Mouse (Mus musculus) MEL (cell line): Measurements from ENCODE around the gene Slc41a1. TPM values are rescaled to one million over a fixed set of nuclear protein-coding genes. Genes with fewer than 3 reads are reported as not detected.
A peak's percentile ranks its signal among the peaks of the same experiment; 100 is the strongest.

ENCODE experiments used
- DNase-seq: peaks from one replicate; pipeline ENCODE4 v3.0.0; 2011; ENCODE audit warnings: low read depth, low spot score
- H3K27ac ChIP-seq: 2 replicates; pipeline ENCODE4 v1.5.1; 2012; ENCODE audit warnings: low read depth, mild to moderate bottlenecking, control low read depth, low read length, moderate library complexity; ENCODE audit not compliant: control insufficient read depth
- H3K27me3 ChIP-seq, 2 experiments: fragments of 150-350 bp in 1 of 2; sonication (generic) in 1 of 2; 2 replicates each; pipeline ENCODE4 v1.6.1; 2012; ENCODE audit warnings: low read length in 2 of 2, mild to moderate bottlenecking in 2 of 2, improper control_type of control experiment in 1 of 2, moderate library complexity in 1 of 2; ENCODE audit not compliant: insufficient read depth in 2 of 2, control insufficient read depth in 1 of 2
- H3K36me3 ChIP-seq, 2 experiments: 2 replicates each; pipeline ENCODE4 v1.6.1; 2012 to 2014; ENCODE audit warnings: low read length in 2 of 2, improper control_type of control experiment in 1 of 2, inconsistent platforms in 1 of 2, mild to moderate bottlenecking in 1 of 2; ENCODE audit not compliant: insufficient read depth in 2 of 2, control insufficient read depth in 1 of 2
- H3K4me1 ChIP-seq, 2 experiments: fragments of 150-350 bp in 1 of 2; sonication (generic) in 1 of 2; 2 replicates each; pipeline ENCODE4 v1.6.1; 2012; ENCODE audit warnings: low read length in 2 of 2, improper control_type of control experiment in 1 of 2, mild to moderate bottlenecking in 1 of 2; ENCODE audit not compliant: insufficient read depth in 2 of 2, control insufficient read depth in 1 of 2
- H3K4me3 ChIP-seq, 2 experiments: fragments of 150-350 bp in 1 of 2; sonication (generic) in 1 of 2; 2 replicates each; pipeline ENCODE4 v1.5.1; 2012; ENCODE audit warnings: low read depth in 2 of 2, low read length in 2 of 2, mild to moderate bottlenecking in 2 of 2, moderate library complexity in 2 of 2, control low read depth in 1 of 2, improper control_type of control experiment in 1 of 2; ENCODE audit not compliant: control insufficient read depth in 1 of 2, insufficient read depth in 1 of 2
- H3K79me2 ChIP-seq: 2 replicates; pipeline ENCODE4 v1.6.1; 2012; ENCODE audit warnings: mild to moderate bottlenecking, low read length, moderate library complexity; ENCODE audit not compliant: control insufficient read depth, poor library complexity, insufficient read depth
- H3K9ac ChIP-seq: 2 replicates; pipeline ENCODE4 v1.6.1; 2012; ENCODE audit warnings: low read depth, mild to moderate bottlenecking, control low read depth, low read length, moderate library complexity; ENCODE audit not compliant: control insufficient read depth, poor library complexity, severe bottlenecking
- H3K9me3 ChIP-seq: fragments of 150-350 bp; sonication (generic); replicated peaks from 2 replicates; pipeline ENCODE4 v1.6.1; 2012; ENCODE audit warnings: mild to moderate bottlenecking, low read length, improper control_type of control experiment, moderate library complexity; ENCODE audit not compliant: insufficient read depth
- CHD1 ChIP-seq: IDR thresholded peaks from 2 replicates; pipeline ENCODE4 v1.6.1; 2012; ENCODE audit warnings: low read depth, mild to moderate bottlenecking, inconsistent platforms, low read length, improper control_type of control experiment
- E2F4 ChIP-seq: IDR thresholded peaks from 2 replicates; pipeline ENCODE4 v1.6.1; 2011; ENCODE audit warnings: low read depth, low read length, improper control_type of control experiment, borderline replicate concordance
- ELF1 ChIP-seq: IDR thresholded peaks from 2 replicates; pipeline ENCODE4 v1.6.1; 2014; ENCODE audit warnings: low read depth, mild to moderate bottlenecking, inconsistent platforms, low read length, improper control_type of control experiment, moderate library complexity
- GABPA ChIP-seq: IDR thresholded peaks from 2 replicates; pipeline ENCODE4 v1.6.1; 2012; ENCODE audit warnings: low read depth, mild to moderate bottlenecking, inconsistent platforms, low read length, improper control_type of control experiment, moderate library complexity
- HCFC1 ChIP-seq: IDR thresholded peaks from 2 replicates; pipeline ENCODE4 v1.6.1; 2012; ENCODE audit warnings: low read depth, mild to moderate bottlenecking, inconsistent platforms, low read length, improper control_type of control experiment, moderate library complexity
- MAFK ChIP-seq: IDR thresholded peaks from 2 replicates; pipeline ENCODE4 v1.6.1; 2011; ENCODE audit warnings: low read depth, mild to moderate bottlenecking, low read length, improper control_type of control experiment, borderline replicate concordance
- MAZ ChIP-seq: IDR thresholded peaks from 2 replicates; pipeline ENCODE4 v1.6.1; 2012; ENCODE audit warnings: low read depth, mild to moderate bottlenecking, inconsistent platforms, low read length, improper control_type of control experiment
- MXI1 ChIP-seq: IDR thresholded peaks from 2 replicates; pipeline ENCODE4 v1.6.1; 2011; ENCODE audit warnings: mild to moderate bottlenecking, low read depth, low read length, improper control_type of control experiment
- RAD21 ChIP-seq: IDR thresholded peaks from 2 replicates; pipeline ENCODE4 v1.6.1; 2011; ENCODE audit warnings: mild to moderate bottlenecking, low read depth, low read length, improper control_type of control experiment
- RCOR1 ChIP-seq: IDR thresholded peaks from 2 replicates; pipeline ENCODE4 v1.6.1; 2012; ENCODE audit warnings: low read depth, mild to moderate bottlenecking, inconsistent platforms, low read length, improper control_type of control experiment
- SMC3 ChIP-seq: IDR thresholded peaks from 2 replicates; pipeline ENCODE4 v1.6.1; 2011; ENCODE audit warnings: low read depth, low read length, improper control_type of control experiment
- TAL1 ChIP-seq: IDR thresholded peaks from 2 replicates; pipeline ENCODE4 v1.6.1; 2012; ENCODE audit warnings: mild to moderate bottlenecking, inconsistent platforms, low read length, moderate library complexity, mixed read lengths
- UBTF ChIP-seq: IDR thresholded peaks from 2 replicates; pipeline ENCODE4 v1.6.1; 2012; ENCODE audit warnings: low read depth, mild to moderate bottlenecking, inconsistent platforms, low read length, improper control_type of control experiment, moderate library complexity, borderline replicate concordance; ENCODE audit not compliant: insufficient read depth
- USF2 ChIP-seq, 2 experiments: IDR thresholded peaks; 2 replicates each; pipeline ENCODE4 v1.6.1; 2011 to 2012; ENCODE audit warnings: improper control_type of control experiment in 2 of 2, low read length in 2 of 2, borderline replicate concordance in 1 of 2, inconsistent platforms in 1 of 2, low read depth in 1 of 2, mild to moderate bottlenecking in 1 of 2; ENCODE audit not compliant: insufficient read depth in 1 of 2
- ZMIZ1 ChIP-seq: IDR thresholded peaks from 2 replicates; pipeline ENCODE4 v1.6.1; 2012; ENCODE audit warnings: low read depth, mild to moderate bottlenecking, inconsistent platforms, low read length, improper control_type of control experiment, moderate library complexity
- ZNF384 ChIP-seq: IDR thresholded peaks from 2 replicates; pipeline ENCODE4 v1.6.1; 2012; ENCODE audit warnings: low read depth, mild to moderate bottlenecking, inconsistent platforms, low read length, improper control_type of control experiment
- polyA plus RNA-seq, 2 experiments: library from polyadenylated mRNA; stranded (reverse) in 1 of 2; unstranded in 1 of 2; fragments of >175 nt in 1 of 2; fragments of >200 nt in 1 of 2; gene quantifications; 2 replicates each; pipeline versions ENCODE4 v1.2.1 to v1.2.4; 2012; ENCODE audit warnings: low replicate concordance in 2 of 2, low read depth in 1 of 2; ENCODE audit not compliant: insufficient read length in 2 of 2, insufficient read depth in 1 of 2, missing spikeins in 1 of 2
- total RNA-seq: library from RNA; depleted of rRNA; stranded (reverse); fragments of 300-350 nt; gene quantifications from 2 replicates; pipeline ENCODE4 v1.2.3, GENCODE M21; 2012

Gene Slc41a1
- total and polyA plus RNA-seq, 3 experiments: 3.4 to 8.3 TPM; not detected in 1

- Histone ChIP-seq H3K36me3 (peaks cover 0 to 8% of the 10 kb centered on the region in 2 experiments; a peak in 2 of 4 replicates), H3K79me2 (peaks cover 9% of the 10 kb centered on the region), H3K27ac (no peak overlapping the region), H3K4me1 (peaks cover 0 to 10% of the 10 kb centered on the region in 2 experiments; a peak in 3 of 4 replicates), H3K27me3 (no peaks in the 10 kb centered on the region), H3K9me3 (no peaks in the 10 kb centered on the region), H3K4me3 (peak overlapping the region; percentile 60 to 97), H3K9ac (peak overlapping the region; percentile 87)
- peak; percentile 48 for DNase-seq
- TF ChIP-seq HCFC1: no peak
- TF ChIP-seq ELF1: no peak
- TF ChIP-seq MAFK: no peak
These were observed 40.6 kb downstream of the Slc41a1 start for GRCm38 (mm10) chr1:131867946-131868290.

GRCm38 (mm10) chr1:131869561-131869960 is 42.3 kb downstream of the Slc41a1 start:
- H3K27ac ChIP-seq: no peak overlapping the region
- no peak for DNase-seq
- H3K9me3 ChIP-seq: no peaks in the 10 kb centered on the region
- no peak overlapping the region for H3K9ac ChIP-seq
- TF ChIP-seq MAZ (no peak), ZNF384 (peak; percentile 68)
- H3K4me1 ChIP-seq: peaks cover 0 to 10% of the 10 kb centered on the region in 2 experiments; a peak in 3 of 4 replicates
- H3K27me3 ChIP-seq: no peaks in the 10 kb centered on the region
- peaks cover 0 to 8% of the 10 kb centered on the region in 2 experiments; a peak in 2 of 4 replicates for H3K36me3 ChIP-seq
- H3K4me3 ChIP-seq: no peak overlapping the region
- H3K79me2 ChIP-seq: peaks cover 9% of the 10 kb centered on the region

GRCm38 (mm10) chr1:131872856-131873255 is 45.6 kb downstream of the Slc41a1 start:
- TF ChIP-seq USF2 (IDR thresholded peaks at IDR 0.05; ENCODE audit: borderline replicate concordance in 1 of 2, insufficient read depth in 1 of 2, low read depth in 1 of 2, low read length in 2 of 2) (no peak), SMC3 (no peak)
- TF ChIP-seq, all 39 proteins: peak for 0
- Histone ChIP-seq H3K4me1 (peaks cover 0 to 5% of the 10 kb centered on the region in 2 experiments; a peak in 3 of 4 replicates), H3K79me2 (peaks cover 2% of the 10 kb centered on the region; the same call in 1 of the 2 replicates), H3K36me3 (peaks cover 0 to 4% of the 10 kb centered on the region in 2 experiments; a peak in 1 of 4 replicates), H3K27ac (no peak overlapping the region), H3K27me3 (no peaks in the 10 kb centered on the region; a peak in 1 of 4 replicates), H3K9me3 (no peaks in the 10 kb centered on the region), H3K4me3 (no peak overlapping the region), H3K9ac (no peak overlapping the region)
- no peak for DNase-seq

GRCm38 (mm10) chr1:131879816-131880215 is 52.5 kb downstream of the Slc41a1 start:
- no peak for DNase-seq
- no peak for TF ChIP-seq MAFK
- TF ChIP-seq MXI1: no peak
- TF ChIP-seq ZMIZ1: no peak
- TF ChIP-seq RCOR1: no peak
- no peak for TF ChIP-seq CHD1
- no peak for TF ChIP-seq E2F4
- TF ChIP-seq TAL1: no peak
- no peak for TF ChIP-seq RAD21
- TF ChIP-seq ELF1: no peak
- TF ChIP-seq GABPA: no peak
- TF ChIP-seq UBTF: no peak
- TF ChIP-seq, all 39 proteins: peak for 0
- Histone ChIP-seq H3K9ac (no peak overlapping the region), H3K4me1 (peaks cover 0 to 2% of the 10 kb centered on the region in 2 experiments; a peak in 1 of 4 replicates), H3K4me3 (no peak overlapping the region), H3K27ac (no peak overlapping the region), H3K36me3 (no peaks in the 10 kb centered on the region), H3K27me3 (no peaks in the 10 kb centered on the region; a peak in 1 of 4 replicates), H3K9me3 (no peaks in the 10 kb centered on the region), H3K79me2 (no peaks in the 10 kb centered on the region)
